Mouse (Mus musculus) activated CD4-positive, CD25-positive, alpha-beta regulatory T cell, adult 9 weeks (primary cell): ENCODE measurements around the gene Ptch1. TPM values are rescaled to one million over a fixed set of nuclear protein-coding genes. Genes with fewer than 3 reads are reported as not detected.

Source experiments
- polyA plus RNA-seq: library from polyadenylated mRNA; unstranded; fragments of 100-300 nt; shearing (Covaris generic); gene quantifications from one replicate; pipeline ENCODE4 v1.2.1, GENCODE M21; 2017

Gene Ptch1
- polyA plus RNA-seq: 15.4 TPM

DNA sequence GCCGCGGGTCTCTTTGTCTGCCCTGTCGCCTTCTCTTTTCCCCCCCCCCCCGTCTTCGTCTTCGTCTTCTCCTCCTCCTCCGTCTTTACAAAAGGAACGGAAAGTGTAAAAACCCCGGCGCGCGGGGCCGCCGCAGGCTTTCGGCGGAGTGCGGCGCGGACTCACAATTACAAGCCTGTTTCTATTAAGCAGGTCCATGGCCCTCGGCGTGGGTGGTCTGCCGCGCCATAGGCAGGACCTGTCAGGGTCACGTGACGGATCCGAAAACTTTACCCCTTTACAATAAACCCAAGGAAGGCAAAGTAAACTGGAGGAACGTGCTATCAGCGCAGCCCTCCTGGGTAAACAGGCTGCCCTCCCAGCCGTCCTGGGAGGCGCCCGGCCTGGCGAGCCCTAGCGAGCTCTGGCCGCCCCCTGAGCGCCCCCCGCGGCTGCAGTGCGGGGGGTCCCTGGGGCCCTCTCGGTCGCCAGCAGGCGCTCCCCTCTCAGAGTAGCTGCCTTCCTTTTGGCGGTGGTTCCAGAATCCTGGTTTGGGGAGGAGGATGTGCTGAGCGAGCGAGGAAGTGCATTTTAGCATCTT is at the start of gene Ptch1:
Ptch1 (minus strand) TSS at position 343 of the 580 bp plus-strand sequence.

DNA sequence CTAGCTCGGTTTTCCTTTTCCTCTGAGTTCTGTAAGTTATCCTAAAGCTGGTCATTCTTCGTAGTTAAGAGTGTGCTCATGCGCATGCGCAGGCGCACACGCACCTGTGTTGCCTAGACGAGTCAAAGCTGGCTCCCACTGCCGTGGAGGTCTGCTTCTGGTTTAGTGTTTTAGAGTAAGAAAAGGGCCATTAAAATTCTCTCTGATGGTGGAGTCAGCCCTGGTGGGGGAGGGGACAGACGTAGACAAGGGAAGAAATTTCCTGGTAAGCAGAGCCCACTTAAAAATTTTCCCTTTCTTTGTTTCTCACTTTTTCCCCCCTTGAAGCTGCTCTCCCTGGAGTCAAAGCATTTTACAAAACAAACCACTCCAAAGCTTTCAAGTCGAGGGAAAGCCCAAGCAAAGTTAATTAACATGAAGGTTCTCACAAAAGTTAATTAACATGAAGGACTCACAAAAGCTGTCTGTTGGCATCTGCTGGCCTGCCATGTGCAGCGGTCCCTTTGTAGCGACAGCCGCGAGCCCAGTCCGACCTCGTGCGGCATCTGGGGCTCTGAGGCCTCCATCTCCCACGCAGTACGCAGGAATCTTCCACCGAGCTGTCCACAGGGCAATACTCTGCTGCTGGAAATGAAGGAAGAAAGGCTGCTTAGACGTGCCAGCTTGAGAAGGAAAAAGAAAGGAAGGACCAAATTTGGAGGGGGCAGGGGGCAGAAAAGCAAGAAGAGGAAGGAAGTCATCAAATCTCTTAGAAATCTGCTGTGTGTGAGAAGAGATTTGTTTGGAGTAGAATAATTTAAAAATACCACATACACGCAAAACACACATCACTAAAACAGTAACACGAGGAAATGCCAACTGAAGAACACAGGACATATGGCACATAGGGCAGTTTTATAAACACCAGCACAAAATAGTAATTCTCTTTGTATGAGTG is 76.5 kb downstream of the Ptch1 start, which contains the start of gene Fancc:
Fancc (minus strand) TSS at position 633 of the 937 bp plus-strand sequence.

Other genes starting within 250 kb of the Ptch1 start
- gene Fancc, start 76.3 kb downstream of the Ptch1 start, polyA plus RNA-seq: 27.2 TPM
- gene Ercc6l2, start 241.6 kb upstream of the Ptch1 start, polyA plus RNA-seq: 18.7 TPM